Mouse (Mus musculus) spleen, postnatal 0 days (tissue): ENCODE measurements around the gene Kctd18. TPM values are rescaled to one million over a fixed set of nuclear protein-coding genes. Genes with fewer than 3 reads are reported as not detected.

Source experiments
- polyA plus RNA-seq: library from polyadenylated mRNA; unstranded; fragments of >200 nt; fragmentation: Nextera tagmentation; extraction: Ambion mirVana; gene quantifications from 2 replicates; pipeline ENCODE4 v1.2.1, GENCODE M21; 2015

Kctd18 gene
- 6.1 and 8.4 TPM in 2 replicates for polyA plus RNA-seq

DNA sequence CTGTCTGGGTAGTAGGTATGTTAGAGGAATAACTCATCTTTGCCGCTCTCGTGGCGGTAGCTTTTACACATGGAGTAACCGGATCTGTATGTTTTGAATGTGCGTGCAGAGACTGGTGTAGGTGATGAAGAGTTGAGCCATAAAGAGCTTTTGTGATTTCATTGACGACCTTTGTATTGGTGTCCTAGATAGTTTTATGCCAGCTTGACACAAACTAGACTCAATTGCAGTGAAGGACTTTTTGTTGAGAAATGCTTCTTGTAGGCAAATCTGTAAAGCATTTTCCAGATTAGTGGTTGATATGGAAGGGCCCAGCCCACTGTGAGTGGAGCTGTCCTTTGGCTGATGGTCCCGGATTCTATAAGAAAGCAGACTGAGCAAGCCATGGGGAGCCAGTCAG is at the start of gene Kctd18:
Gene Kctd18, minus strand, starts transcription at position 101 of the 400 bp plus-strand sequence.

GRCm38 (mm10) chr1:58029636-58030117 is 10.9 kb upstream of the Kctd18 start, which contains the start of gene Aox1:
TSS of gene Aox1 (plus strand) at chr1:58029931.

DNA sequence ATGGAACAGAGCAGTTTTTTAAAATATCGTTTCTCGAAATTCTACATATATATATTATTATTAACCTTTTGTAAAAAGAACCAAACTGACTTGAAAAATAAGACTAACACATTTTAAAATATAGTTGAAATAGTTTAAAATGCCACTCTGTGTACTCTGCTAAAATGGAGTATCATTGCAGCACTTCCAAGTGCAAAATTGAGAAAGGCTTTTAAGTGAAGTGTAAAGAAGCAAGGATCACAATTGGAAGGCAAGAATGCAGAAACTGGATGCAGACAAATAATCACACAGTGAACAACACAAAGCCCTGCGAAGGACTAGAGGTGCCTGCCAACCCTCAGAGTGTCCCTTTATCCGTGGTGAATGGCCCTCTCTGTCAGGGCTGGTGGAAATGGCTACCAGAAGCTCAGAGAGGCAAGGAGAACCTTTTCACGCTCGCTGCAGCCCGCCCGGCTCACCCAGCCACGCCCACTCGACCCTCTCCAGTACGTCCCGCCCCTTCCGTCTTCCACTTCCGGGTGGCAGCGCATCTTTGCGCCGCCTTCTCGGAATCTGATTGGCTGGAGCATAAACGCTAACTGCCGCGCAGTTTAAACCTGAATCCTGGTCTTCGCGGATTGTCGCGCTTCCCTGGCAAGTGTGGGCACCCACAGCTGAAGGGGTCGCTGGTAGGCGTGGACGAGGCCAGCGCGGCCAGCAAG is 23.2 kb downstream of the Kctd18 start, which contains the start of gene Sgo2a:
Gene Sgo2a, plus strand, starts transcription at position 540 of the 701 bp plus-strand sequence.

Other genes with a start within 250 kb of the Kctd18 start
- 21.6 and 25.7 TPM in 2 replicates for gene Spats2l, start 244.8 kb downstream of the Kctd18 start, polyA plus RNA-seq
- gene Sgo2a, start 23.0 kb downstream of the Kctd18 start, polyA plus RNA-seq = 10.7 and 11.2 TPM in 2 replicates
- gene Aox1, start 11.0 kb upstream of the Kctd18 start, polyA plus RNA-seq = 0.12 and 0.28 TPM in 2 replicates
- gene Aox3, start 94.2 kb upstream of the Kctd18 start, polyA plus RNA-seq = 0.59 and 0.62 TPM in 2 replicates
- 0.04 and 0.10 TPM in 2 replicates for gene Aox4, start 191.4 kb upstream of the Kctd18 start, polyA plus RNA-seq